Mouse (Mus musculus) retina, adult 2 months (tissue): ENCODE measurements around the gene Rab8b.
"Not testable (repeated sequence)": the region's sequence is repeated elsewhere in the genome, so short reads cannot be mapped to it uniquely, and the experiment has no call there.

Experiments
- DNase-seq: peaks from one replicate; pipeline ENCODE4 v3.0.0-alpha.2; 2012; ENCODE audit warnings: low read depth, low spot score

Rab8b gene

DNA sequence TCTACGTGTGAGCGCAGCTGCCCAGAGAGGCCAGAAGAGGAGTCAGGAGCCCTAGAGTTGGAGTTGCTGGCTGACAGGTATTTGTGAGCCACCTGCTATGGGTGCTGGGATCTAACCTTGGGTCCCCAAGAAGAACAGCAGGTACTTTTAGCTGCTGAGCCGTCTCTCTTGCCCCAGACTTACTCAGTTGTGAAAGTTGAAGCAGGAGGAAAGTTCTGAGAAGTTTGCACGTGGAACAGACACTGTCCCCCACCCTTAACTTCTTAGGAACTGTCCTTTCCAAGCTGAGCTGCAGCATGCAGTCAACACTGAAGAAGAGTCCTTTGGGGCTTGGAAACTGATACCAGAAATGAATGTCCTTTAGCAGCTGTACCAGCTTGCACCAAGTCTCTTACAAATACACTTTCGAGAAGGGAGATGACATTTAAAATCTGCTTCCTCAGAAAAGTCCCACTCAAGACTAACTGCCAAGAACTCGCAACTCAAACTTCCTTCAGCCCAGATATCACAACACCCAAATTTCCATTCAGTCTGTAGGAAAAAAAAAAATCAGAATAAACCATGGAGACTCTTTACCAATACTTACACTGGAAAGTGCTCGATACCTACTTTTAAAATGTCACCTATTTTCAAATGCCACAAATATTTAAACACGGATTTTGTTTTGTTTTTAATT lies 2.1 kb downstream of the Rab8b start:
- no peak for DNase-seq

DNA sequence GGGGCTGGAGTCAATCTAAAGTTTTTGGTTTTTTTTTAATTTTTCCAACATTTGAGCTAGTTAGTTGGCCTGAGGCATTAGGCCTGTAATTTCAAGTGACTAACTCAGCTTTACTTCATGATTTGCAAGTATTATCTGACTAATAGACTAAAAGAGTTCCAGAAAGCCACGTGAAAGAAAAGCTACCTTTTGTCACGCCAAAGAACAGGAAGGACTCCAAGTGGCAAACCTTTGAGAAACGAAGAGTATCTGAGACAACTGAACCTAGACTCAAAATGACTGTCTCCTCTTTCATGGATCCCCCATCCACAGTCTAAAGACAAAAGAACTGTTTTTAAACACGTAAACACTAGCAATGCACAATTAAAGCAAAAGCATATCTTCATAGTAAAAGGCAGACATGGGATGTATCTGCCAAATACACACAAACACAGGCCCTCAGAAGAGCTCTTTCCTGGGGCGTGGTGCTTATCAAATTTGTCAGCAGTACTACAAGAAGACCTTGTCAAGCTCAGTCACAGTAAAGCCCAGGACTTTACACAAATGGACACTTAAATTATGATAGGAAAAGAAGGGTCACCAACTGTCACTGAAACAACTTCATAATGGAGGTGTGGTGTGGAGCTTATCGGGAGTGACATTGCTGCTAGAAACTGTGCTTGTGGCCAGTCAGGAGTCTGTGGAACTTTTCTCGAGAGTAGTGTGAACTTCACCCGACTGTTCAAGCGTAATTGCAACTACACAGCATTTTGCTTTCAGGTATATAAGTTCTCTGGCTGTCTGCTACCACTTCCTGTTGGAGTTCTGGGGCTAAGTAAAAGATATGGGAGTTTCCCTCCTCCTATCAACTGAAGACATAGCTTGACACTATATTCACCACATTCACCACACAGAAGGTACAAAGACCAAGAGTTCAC lies 3.4 kb downstream of the Rab8b start:
- no peak for DNase-seq

DNA sequence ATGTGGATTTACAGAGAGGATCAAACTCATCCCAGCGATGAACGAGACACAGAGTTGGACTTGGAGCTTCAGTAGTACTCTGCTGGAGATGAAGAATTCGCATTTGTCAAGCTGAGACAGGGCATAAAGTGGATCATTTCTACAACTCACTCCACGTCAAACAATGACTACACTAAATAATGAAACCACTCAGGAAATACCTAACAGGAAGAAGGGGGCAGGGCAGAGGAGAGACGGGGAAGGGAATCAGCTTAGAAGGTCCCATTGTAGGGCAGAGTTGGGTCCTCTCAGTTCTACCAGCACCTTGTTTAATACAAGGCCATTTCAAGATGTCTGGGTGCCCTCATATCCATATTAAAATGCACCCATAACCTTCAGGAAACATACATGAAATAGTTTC lies 4.1 kb downstream of the Rab8b start:
- DNase-seq: no peak

DNA sequence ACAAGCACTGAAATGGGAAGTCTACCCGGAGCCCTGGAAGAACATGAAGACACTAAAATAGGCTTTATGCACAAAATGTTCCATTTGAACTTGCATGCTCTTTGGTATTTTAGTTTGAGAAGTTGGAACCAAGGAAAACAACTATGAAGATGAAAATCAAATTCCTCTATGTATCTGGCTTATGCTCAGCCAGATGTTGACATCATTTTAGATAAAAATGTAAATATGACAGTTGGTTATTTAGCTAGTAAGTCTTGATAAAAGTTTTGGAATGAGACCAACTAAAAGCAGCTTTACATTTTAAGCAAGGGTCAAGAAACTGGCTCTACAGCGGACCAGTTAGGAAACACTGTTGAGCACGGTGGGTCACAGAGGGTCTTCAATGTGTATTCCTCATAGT lies 4.9 kb downstream of the Rab8b start:
- DNase-seq: no peak

DNA sequence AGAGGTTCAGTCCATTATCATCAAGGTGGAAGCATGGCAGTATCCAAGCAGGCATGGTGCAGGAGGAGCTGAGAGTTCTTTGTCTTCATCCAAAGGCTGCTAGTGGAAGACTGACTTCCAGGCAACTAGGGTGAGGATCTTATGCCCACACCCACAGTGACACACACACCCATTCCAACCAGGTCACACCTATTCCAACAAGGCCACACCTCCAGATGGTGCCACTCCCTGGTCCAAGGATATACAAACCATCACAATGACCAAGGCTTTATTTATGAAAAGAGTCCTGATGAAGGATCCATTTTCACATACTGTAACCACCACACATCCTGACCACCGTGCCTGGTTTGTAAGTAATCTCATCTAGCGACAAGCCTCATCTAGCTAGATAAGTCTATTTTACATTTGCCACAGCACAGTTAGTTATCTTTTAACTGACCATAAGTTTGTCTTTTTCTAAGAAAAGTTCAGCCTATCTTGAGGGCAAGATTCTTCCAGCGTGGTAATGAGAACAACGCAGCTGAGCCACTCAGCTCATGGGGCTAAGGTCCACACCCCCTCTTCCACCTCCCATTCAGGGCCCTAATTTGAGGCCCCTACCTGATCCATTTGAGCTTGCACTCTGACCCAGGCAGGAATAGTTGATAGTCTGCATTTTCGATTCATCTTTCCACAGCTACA lies 6.1 kb downstream of the Rab8b start:
- not testable (repeated sequence) for DNase-seq

DNA sequence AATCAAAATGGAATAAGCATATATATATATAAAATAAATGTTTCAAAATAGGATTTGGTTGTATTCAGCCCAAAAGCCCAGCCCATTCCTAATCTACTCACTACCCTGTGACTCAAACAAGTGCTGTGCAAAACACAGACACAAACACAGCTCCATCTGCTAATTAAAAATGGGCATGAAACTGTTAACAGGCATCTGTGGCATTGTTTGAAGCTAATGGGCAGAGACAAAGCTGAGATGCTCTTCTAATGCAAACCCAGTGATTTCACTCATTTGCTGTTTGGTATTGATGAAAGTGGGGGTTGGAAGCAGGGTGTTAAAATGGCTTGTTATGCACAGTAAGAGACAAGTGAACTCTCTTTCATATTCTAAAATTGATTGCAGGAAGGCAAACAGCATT lies 7.2 kb downstream of the Rab8b start:
- no peak for DNase-seq

DNA sequence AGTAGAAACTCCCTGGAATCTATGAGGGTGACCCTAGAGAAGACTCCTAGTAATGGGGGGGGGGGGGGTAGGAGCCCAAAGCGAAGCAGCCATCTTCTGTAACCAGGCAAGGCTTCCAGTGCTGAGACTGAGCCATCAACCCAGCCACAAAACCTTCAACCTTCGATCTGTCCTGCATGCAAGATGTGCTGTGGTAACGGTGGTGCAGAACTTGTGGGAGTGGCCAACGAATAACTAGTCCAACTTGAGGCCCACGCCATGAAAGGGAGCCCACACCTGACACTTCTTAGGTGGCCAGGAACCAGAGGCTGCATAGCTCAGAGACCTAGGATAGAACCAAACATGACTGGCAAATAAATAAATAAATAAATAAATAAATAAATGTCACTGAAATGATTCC lies 8.8 kb downstream of the Rab8b start:
- DNase-seq: no peak

DNA sequence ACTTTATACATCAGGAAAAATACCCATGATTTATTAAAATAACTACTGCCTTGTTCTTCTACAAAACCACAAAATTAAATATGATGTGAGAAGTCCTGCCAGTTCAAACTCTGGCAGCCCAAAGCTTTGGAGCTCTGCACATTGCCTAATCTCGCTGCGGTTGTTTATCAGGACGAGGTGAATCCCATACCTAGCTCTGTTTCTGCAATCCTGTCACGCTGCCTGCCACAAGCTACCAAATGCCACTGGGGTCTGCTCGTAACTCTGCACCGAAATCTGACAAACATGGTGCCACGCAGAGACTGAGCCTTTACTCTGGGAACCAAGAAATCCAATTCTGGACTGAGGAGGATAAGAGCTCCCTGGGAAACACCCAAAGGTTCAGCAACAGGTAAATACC lies 9.6 kb downstream of the Rab8b start:
- no peak for DNase-seq

DNA sequence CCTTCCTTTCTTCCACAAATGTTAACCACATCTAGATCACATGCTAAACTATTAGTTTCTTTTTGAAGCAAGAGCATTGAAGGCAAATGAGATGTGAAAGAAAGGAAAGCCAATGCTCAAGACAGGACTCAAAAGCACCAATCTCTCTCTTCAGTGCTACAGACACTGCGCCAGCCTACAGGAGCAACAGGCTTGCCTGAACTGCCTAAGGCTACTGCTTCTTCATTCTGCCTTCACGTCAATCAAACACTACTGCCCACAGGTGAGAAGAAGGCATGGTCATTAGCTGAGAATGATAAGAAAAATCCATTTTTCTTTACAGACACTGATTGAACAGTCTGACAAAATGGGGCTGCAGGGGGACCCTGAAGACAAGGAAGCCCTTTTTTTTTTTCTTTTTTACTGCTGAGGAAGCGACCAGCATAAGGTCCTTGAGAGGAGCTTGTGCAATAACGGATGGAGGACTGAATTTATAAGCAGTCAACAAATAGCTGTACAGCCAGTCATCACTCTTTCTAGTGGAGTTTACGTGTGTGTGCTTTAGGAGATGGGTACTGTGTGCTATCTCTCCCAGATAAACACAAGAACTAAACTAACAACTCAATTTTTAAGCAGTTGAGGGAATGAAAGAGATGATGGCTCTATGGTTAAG lies 11.6 kb downstream of the Rab8b start:
- no peak for DNase-seq

DNA sequence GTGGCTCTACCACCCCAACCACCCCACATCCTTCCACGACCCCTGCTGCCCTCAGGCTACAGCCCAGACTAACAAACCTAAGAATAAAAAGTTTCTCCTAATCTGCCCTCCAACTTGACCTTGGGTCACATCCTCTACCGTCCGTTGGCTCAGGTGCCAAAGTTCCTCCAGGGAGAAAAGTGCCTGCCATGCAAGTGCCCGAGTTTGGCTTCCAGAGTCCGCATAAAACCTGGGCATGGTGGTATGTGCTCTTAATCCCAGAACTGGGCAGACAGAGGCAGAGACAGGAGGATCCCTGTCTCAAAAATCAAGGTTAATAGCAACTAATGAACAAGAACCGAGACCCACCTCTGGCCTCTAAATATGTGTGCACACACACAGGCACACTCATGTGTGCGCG lies 12.4 kb downstream of the Rab8b start:
- no peak for DNase-seq

DNA sequence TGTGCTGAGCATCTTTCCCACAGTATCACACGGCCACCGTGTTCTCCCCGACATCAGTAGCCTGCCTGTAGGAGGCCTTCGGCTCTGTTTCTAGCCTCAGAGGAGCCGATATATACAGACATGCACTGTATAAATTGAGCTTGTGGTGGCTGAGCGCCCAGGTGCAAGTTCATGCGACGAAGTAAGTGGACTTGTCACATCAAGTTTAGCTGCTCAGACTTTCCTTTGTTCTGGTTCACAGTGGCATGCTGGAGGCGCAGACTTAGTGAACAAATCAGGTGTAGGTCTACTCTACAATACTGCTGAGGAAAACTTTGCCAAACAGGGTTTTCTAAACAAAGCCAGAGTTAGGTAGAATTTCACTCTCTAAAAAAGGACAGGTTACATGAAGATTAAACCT lies 13.5 kb downstream of the Rab8b start:
- no peak for DNase-seq

DNA sequence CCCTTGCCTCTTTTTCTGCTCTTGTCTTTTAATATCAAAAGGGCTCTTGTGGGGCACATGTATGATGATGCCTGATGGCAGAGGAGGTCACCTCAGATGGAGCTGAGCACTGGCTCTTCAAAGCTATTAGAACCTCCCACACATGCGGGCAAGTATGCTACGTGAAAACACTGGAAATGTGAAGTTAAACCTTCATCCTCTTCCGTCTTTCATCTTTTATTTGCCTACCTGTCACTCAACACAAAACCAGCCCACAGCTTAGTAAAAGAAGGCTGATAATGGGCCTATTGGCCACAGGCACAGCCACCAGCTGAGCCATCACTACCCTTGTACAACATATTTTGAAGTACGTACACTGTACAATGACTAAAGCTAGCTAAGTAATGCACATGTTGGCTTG lies 20.0 kb downstream of the Rab8b start:
- no peak for DNase-seq

DNA sequence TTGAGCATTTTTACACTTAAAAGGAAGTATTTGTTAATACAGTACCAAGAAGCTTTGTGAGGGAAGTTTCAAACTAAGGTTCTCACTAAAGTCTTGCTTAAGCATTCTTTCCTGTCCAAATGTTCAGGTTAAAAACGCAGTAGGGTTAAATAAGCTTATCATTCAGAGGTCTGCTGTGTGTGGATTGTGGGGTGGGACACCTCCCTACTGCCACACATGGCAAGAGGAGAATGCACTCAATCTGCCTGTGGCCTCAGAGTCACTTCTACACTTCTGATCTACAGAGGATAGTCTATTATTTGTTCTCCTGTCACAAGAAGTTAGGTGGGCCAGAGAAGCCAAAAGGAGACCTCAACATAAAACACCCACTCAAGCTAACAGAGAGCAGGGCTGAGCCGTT lies 20.4 kb downstream of the Rab8b start:
- no peak for DNase-seq

DNA sequence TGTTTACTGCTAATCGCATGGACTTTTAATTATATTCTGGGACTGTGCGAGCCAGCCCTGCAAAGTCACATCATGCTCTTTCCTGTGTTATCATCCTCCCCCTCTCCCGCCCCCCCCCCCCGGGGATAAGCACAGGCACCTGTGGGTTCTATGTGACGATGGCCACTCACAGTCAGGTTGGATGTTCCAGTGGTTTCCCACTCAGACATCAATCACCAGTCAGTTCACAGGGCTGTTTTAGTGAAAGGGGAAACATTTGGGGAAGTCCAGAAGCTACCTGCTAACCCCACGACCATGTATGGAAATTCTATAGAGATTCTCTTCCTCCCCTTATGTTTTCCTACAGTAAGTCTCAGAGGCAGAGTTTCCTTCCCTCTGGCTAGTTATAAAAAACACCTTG lies 21.6 kb downstream of the Rab8b start:
- DNase-seq: no peak

DNA sequence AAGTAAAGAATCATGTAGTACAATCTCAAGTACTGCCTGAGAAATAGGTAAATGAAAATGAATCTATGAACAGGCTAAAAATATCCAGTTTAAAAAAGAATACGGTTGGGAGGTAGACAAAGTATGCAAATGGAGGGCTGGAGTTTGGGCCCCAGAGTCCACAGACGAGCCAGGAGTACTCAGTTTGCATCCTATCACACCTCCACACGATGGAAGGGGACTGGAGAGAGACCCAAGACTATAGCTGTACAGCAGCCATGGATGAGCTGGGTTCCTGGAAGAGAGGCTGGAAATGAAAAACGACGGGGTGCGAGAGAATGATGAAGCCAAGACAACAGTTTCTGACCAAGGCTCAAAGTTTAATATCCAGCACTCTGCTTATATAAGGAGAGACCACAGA lies 22.5 kb downstream of the Rab8b start:
- DNase-seq: no peak

DNA sequence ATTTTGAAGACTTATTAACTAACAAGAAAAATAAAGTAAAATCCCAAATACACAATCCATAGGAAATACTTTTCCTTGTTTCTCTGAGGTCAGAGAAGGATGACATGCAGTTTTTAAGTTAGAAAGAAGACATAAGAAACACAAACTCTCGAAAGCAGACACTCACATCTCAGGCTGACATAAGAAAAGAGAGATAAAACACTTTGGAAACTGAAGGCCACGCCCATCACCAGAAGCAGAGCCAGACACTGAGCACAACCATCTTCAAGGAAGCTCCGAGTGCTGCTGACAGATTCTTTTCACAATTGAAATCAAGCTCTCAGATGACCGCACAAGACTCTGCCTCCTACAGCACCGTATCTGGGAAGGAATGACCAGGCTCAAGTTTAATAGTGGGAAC lies 23.5 kb downstream of the Rab8b start:
- no peak for DNase-seq

DNA sequence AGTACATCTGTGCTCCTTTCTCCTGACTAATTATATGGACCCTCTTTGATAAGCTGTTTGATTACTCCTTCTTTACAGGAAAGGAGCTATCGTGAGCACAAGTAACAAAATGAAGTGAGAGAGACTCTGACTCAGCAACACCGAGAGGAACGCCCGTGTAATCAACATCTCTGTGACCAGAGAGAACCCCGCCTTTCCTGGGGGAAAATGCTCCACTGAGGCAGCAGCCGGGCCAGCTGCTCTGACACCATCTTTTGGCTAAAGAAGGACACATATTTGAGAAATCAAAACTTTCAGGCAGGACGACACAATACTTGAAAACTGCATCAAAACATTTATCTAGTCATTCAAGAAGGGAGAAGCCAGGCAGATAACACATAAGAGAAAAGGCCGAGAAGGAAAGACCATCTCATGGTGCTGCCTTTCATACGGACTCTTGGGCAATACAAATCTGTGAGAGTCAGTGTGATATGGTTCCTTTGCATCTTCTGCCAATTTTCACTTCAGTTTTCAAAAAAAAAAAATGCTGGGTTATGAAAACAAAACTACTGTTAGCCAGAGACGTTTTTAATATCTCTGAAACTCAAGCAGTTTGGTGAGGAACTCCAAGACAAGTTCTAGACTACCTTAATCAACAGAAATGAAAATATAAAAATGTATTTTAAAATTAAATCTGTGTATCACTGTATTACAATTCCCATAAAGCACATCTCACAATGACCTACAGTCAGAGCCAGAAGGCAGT lies 24.3 kb downstream of the Rab8b start:
- no peak for DNase-seq

DNA sequence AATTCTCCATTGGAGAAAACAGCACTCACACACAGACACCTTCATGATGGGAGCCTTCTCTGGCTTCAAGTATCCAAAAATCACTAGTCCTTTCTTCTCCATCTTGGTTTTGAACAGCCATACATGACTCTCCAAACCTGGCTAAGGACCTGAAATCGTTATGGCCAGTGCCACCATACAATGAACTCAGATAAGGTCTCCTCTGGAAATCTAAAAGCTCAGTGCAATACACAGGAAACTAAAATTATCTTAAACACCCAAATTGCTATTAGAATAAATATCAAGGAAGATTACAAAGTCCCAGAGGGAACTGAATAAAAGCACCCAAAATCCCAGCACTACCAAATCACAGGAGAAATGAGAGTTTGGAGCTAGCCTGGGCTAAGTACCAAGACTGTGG lies 25.1 kb downstream of the Rab8b start:
- DNase-seq: no peak

DNA sequence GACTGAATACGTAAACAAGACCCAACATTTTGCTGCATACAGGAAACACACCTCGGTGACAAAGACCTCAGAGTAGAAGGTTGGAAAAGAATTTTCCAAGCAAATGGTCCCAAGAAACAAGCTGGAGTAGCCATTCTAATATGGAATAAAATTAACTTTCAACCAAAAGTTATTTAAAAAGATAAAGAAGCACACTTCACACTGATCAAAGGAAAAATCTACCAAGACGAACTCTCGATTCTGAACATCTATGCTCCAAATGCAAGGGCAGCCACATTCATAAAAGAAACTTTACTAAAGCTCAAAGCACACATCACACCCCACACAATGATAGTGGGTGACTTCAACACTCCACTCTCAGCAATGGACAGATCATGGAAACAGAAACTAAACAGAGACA lies 27.0 kb downstream of the Rab8b start:
- DNase-seq: not testable (repeated sequence)

DNA sequence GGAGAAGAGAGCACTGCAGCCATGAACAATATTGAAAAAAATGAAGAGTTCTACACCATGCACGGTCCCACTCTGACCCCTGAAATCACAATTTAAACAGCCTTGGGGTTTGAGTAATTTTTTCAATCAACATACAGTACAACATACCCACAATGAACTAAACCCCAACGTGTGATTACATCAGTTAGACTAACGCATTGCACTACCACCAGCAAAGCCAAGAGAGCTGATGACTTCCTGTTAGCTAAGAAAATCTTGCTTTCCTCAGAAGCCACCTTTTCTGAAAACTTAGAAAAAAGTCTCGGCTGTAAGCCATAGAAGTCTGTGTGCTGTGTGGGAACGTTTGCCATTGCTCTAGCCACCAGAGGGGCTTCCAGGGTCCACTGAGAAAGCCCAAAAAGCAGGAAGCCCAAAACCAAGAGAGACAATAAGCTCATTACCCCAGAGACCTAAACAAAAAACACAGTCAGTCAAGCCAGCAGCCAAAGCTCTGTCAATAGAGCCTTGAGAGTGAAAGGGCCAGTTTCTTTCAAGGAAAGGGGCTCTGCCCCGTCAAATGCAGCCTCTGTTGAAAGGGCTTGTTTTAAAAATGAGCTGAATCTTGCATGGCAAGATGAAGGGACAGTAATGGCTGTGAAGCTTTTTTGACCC lies 31.4 kb downstream of the Rab8b start:
- no peak for DNase-seq
